Comparison of ENCODE assay signal across 14 mouse cellular contexts in genomic region chr1:62884876-62885480, GRCm38 (mm10).
DNase-seq lines count a peak whose midpoint lies in the region; ATAC-seq and TF ChIP-seq lines count a peak whose summit lies in the region.
"Had no signal": no experiment of that assay in that cellular context is flagged by ENCODE, and none has a peak within 500 bp of the region (broad histone marks: within the 10 kb centered on the region; RNA-seq: fewer than 3 reads in every experiment).

No protein-coding gene starts in this region.

- H3K9me3 ChIP-seq in heart, embryonic 15.5 days (replicated peaks), result no peaks in the 10 kb centered on the region
- H3K9me3 ChIP-seq in midbrain, postnatal 0 days (ENCODE audit: low read length), result no peaks in the 10 kb centered on the region
- no peaks in the 10 kb centered on the region for H3K9me3 ChIP-seq in midbrain, embryonic 13.5 days
- no peaks in the 10 kb centered on the region for H3K9me3 ChIP-seq in limb, embryonic 11.5 days (ENCODE audit: control insufficient read depth, low read length)

- no peak for DNase-seq in heart, postnatal 14 days
- DNase-seq in midbrain, postnatal 0 days (ENCODE audit: low spot score), result peak; percentile 37
- DNase-seq in limb, embryonic 11.5 days (ENCODE audit: low spot score), result peak; percentile 20
- DNase-seq in adrenal gland, adult (ENCODE audit: inconsistent age in 2 of 2, low spot score in 1 of 2), result no peak
- no peak for DNase-seq in gastrocnemius, postnatal 36 days
- DNase-seq: cerebellum, adult 9-11 months; liver, postnatal 0 days; thymus, adult 18-20 months had no signal

- TF ChIP-seq CTCF in midbrain, postnatal 0 days (IDR thresholded peaks at IDR 0.05), result no peak

- H3K27ac ChIP-seq in heart, embryonic 15.5 days, result no peak overlapping the region
- H3K27ac ChIP-seq in midbrain, postnatal 0 days (ENCODE audit: low read depth, low read length), result no peak overlapping the region
- H3K27ac ChIP-seq in midbrain, embryonic 13.5 days, result no peak overlapping the region
- no peak overlapping the region for H3K27ac ChIP-seq in limb, embryonic 11.5 days (replicated peaks; ENCODE audit: low read depth, low read length)
- H3K27ac ChIP-seq: hindbrain, embryonic 14.5 days; kidney, postnatal 0 days had no signal

- intact Hi-C loops in heart, postnatal 14 days (cut with DNase I), result no loop called here
- intact Hi-C loops in gastrocnemius, postnatal 36 days (cut with DNase I), result no loop called here

- H3K4me2 ChIP-seq in heart, embryonic 15.5 days, result peak overlapping the region; percentile 21; the same call in 1 of the 2 replicates
- no peak overlapping the region for H3K4me2 ChIP-seq in midbrain, postnatal 0 days (ENCODE audit: low read depth, low read length, poor library complexity, severe bottlenecking)
- H3K4me2 ChIP-seq in midbrain, embryonic 13.5 days (replicated peaks), result no peak overlapping the region
- H3K4me2 ChIP-seq in limb, embryonic 11.5 days (ENCODE audit: low read depth, severe bottlenecking), result no peak overlapping the region
- H3K4me2 ChIP-seq: hindbrain, embryonic 14.5 days had no signal

- no peak overlapping the region for H3K9ac ChIP-seq in heart, embryonic 15.5 days
- no peak overlapping the region for H3K9ac ChIP-seq in midbrain, postnatal 0 days (replicated peaks; ENCODE audit: low read length, poor library complexity, severe bottlenecking)
- H3K9ac ChIP-seq in midbrain, embryonic 13.5 days (replicated peaks), result no peak overlapping the region
- no peak overlapping the region for H3K9ac ChIP-seq in limb, embryonic 11.5 days (ENCODE audit: low read length)
- H3K9ac ChIP-seq: hindbrain, embryonic 14.5 days; liver, postnatal 0 days had no signal

- H3K4me1 ChIP-seq in heart, embryonic 15.5 days (replicated peaks), result peaks cover 3% of the 10 kb centered on the region
- no peaks in the 10 kb centered on the region for H3K4me1 ChIP-seq in midbrain, postnatal 0 days (ENCODE audit: insufficient read depth, low read length)
- H3K4me1 ChIP-seq in midbrain, embryonic 13.5 days (replicated peaks), result no peaks in the 10 kb centered on the region
- peaks cover 17% of the 10 kb centered on the region for H3K4me1 ChIP-seq in limb, embryonic 11.5 days (ENCODE audit: control insufficient read depth, insufficient read depth, low read length)

- ATAC-seq in heart, embryonic 15.5 days (replicated peaks; ENCODE audit: insufficient number of reproducible peaks, insufficient read depth, low FRiP score, low read depth), result no peak
- ATAC-seq in midbrain, postnatal 0 days (ENCODE audit: low FRiP score), result no peak
- ATAC-seq in midbrain, embryonic 13.5 days, result no peak
- ATAC-seq in limb, embryonic 11.5 days (ENCODE audit: insufficient number of reproducible peaks, low FRiP score, low TSS enrichment, low read depth), result no peak
- ATAC-seq: CD4-positive, CD25-positive, alpha-beta regulatory T cell, adult 4 months; liver, postnatal 0 days had no signal

- 52% methylated on average over 20 of the region's 20 CpGs for WGBS in heart, embryonic 15.5 days
- whole genome bisulfite sequencing in midbrain, postnatal 0 days, result 66% methylated on average over 20 of the region's 20 CpGs
- 77% methylated on average over 20 of the region's 20 CpGs for WGBS in midbrain, embryonic 13.5 days
- WGBS in limb, embryonic 11.5 days, result 70% methylated on average over 20 of the region's 20 CpGs

- H3K4me3 ChIP-seq in heart, embryonic 15.5 days, result no peak overlapping the region
- no peak overlapping the region for H3K4me3 ChIP-seq in midbrain, postnatal 0 days (ENCODE audit: low read depth, low read length)
- H3K4me3 ChIP-seq in midbrain, embryonic 13.5 days (replicated peaks), result no peak overlapping the region
- H3K4me3 ChIP-seq in limb, embryonic 11.5 days (ENCODE audit: low read depth, low read length), result no peak overlapping the region
- H3K4me3 ChIP-seq: erythroblast, embryonic 14.5 days had no signal

- no peaks in the 10 kb centered on the region for H3K27me3 ChIP-seq in heart, embryonic 15.5 days
- H3K27me3 ChIP-seq in midbrain, postnatal 0 days (ENCODE audit: insufficient read depth, low read length), result no peaks in the 10 kb centered on the region
- H3K27me3 ChIP-seq in midbrain, embryonic 13.5 days, result no peaks in the 10 kb centered on the region
- no peaks in the 10 kb centered on the region for H3K27me3 ChIP-seq in limb, embryonic 11.5 days (ENCODE audit: control insufficient read depth, insufficient read depth, low read length)

- no peaks in the 10 kb centered on the region for H3K36me3 ChIP-seq in heart, embryonic 15.5 days
- no peaks in the 10 kb centered on the region for H3K36me3 ChIP-seq in midbrain, postnatal 0 days (ENCODE audit: insufficient read depth, low read length)
- H3K36me3 ChIP-seq in midbrain, embryonic 13.5 days, result no peaks in the 10 kb centered on the region
- no peaks in the 10 kb centered on the region for H3K36me3 ChIP-seq in limb, embryonic 11.5 days (ENCODE audit: control insufficient read depth, insufficient read depth, low read length)

Comparison
In these comparisons a context has a peak if more than half of its experiments do, and no peak if none do; other contexts are left out.
1. DNase-seq: peak in midbrain, postnatal 0 days (single experiment) and limb, embryonic 11.5 days (single experiment); none in heart, postnatal 14 days (0 of 2), adrenal gland, adult (0 of 2) and gastrocnemius, postnatal 36 days (0 of 2).